Mouse (Mus musculus): ENCODE measurements at regions not wholly inside any gene's neighbourhood (a gene's known extent, or its start where the extent isn't known, plus 50 kb on each side); places are given as distances from the start of the nearest gene placed in this dataset.
"Not testable (repeated sequence)": the region's sequence is repeated elsewhere in the genome, so short reads cannot be mapped to it uniquely, and the experiment has no call there.

DNA sequence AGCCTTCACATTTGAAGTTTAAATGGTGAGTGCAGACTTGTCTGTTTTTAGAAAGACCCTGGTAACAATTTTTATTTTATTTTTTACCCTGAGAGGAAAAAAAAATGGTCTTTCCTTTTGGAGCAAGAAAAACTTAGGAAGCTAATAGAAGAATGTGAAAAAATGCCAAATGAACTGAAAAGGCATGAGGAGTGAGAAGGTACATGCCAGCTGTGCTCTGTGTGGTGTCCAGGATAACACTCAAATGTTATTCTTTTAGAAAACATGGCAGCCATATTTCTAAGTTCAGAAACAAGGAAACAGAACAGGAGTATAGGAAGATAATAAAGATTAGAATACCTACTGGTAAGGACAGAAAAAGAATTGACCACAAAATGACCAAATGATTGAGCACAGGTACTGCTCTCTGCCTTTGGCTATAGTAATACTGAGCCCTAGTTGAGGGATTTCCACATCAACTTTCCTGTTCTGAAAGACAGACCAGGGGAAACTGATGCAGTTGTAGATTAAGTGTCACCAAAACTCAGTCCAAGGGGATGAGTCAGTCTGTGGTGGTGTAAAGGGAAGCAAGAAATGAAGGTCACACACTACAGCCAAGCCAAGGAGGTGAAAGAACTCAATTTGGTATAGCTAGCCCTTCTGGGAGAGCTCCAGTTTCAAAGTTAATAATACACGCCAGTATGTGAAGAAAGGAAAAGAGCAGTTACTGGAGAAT is 758.5 kb downstream of the Robo2 start:
- no peak for DNase-seq
- intact Hi-C loops (cut with DNase I): no loop called here

GRCm38 (mm10) chr16:73647201-73647782 is 764.3 kb downstream of the Robo2 start:
- peak; percentile 54 to 57 for DNase-seq
- intact Hi-C loops (cut with DNase I): no loop called here

- intact Hi-C loops (cut with DNase I): no loop called here
- DNase-seq: no peak
Observed at GRCm38 (mm10) chr16:73613017-73613416, 798.6 kb downstream of the Robo2 start.

GRCm38 (mm10) chr16:73591421-73591820 is 820.2 kb downstream of the Robo2 start:
- DNase-seq: no peak
- intact Hi-C loops (cut with DNase I): loop anchor here (5.0 kb wide), 1 partner anchor 271 kb away; no protein-coding TSS in a partner anchor

- intact Hi-C loops (cut with DNase I): no loop called here
Observed at GRCm38 (mm10) chr16:73561216-73561615, 850.4 kb downstream of the Robo2 start.

DNA sequence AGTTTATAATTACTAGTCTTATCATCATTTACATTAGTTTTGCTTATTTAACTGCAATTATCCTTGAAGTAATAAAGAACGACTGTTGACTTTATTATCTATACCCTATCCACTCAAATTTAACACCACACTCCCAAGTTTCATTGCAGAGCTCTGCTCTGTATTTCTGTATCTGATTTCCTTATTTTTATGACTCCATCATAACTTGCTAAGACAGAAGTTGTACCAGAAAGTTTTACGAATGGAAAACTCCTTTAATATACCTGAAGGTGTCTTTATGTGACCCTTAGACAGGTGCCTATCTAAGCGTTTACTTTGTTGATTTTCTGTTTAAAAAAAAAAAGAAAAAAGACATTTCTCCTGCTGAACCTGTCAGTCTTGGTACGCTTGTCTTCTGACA is 854.7 kb downstream of the Robo2 start:
- intact Hi-C loops (cut with DNase I): no loop called here
- DNase-seq: no peak

More at GRCm38 (mm10) chr16:73561216-73561615, 850.4 kb downstream of the Robo2 start:
- DNase-seq: no peak

- intact Hi-C loops (cut with DNase I): no loop called here
- DNase-seq: no peak
Observed at GRCm38 (mm10) chr16:73543651-73544050, 868.0 kb downstream of the Robo2 start.

- DNase-seq: no peak
- intact Hi-C loops (cut with DNase I): no loop called here
Observed at GRCm38 (mm10) chr16:73538040-73538439, 873.6 kb downstream of the Robo2 start.

DNA sequence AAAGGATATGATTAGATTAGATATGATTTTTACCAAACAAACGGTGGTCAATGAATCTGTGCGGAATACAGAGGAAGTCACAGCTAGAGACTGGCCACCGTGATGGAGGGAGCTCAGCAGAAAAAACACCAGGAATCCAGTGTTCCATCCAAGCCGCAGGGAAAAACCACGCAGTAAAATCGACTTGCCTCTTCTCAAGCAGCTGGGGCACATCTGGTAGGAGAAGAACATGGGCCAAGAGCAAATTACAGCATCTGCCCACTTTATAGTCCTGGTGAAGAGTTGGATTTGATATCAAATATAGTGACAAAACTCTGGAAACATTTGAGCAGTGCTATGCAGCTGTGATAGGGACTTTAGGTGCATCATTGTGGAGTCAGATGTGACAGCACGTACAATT is 874.1 kb downstream of the Robo2 start:
- intact Hi-C loops (cut with DNase I): no loop called here
- DNase-seq: peak in 1 of 2 experiments; percentile 1

DNA sequence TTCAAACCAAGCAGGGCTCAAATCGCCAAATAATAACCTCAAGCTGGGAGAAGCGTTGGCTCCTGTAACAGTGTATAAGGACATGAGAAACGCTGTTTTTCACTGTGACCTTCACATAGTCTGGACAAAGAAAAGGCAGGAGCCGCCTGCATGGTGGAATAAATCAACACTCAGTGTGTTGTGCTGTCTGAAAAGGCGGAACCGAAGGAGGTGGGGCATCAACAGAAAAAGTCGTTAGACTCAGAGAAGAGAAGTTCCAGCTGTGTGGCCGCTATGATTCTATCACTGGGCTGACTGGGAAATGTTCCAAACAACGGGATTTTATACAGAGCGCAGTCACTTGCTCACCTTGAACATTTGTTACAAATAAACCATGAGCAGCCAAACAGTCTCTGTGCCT is 881.4 kb downstream of the Robo2 start:
- DNase-seq: peak; percentile 5 to 7
- intact Hi-C loops (cut with DNase I): no loop called here

GRCm38 (mm10) chr16:73522931-73523330 is 888.7 kb downstream of the Robo2 start:
- intact Hi-C loops (cut with DNase I); DNase-seq: not testable (repeated sequence)

GRCm38 (mm10) chr16:73504759-73505158 is 906.9 kb downstream of the Robo2 start:
- DNase-seq: no peak
- intact Hi-C loops (cut with DNase I): no loop called here

GRCm38 (mm10) chr16:73498636-73499208 is 912.9 kb downstream of the Robo2 start:
- no peak for DNase-seq
- intact Hi-C loops (cut with DNase I): no loop called here

- intact Hi-C loops (cut with DNase I): no loop called here
- DNase-seq: no peak
Observed at GRCm38 (mm10) chr16:73483214-73483856, 928.3 kb downstream of the Robo2 start.

DNA sequence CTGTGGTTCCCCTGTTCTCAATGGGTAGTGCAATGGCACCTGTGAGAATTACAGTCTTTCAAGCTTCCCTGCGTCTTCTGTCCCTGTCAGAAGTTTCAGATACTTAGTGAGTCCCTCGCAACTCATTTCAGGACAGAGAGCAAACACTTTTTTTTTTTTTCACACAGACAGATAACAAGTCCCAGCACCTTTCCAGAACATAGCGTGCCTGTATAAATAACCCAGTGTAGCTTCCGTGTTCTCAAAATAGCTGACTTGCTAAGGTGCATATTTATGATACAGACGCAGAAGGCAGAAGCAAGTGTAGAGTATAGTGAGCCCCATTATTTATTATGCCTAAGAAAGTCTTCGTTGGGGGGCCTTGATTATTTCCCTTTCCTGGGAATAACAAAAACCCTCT is 929.4 kb downstream of the Robo2 start:
- intact Hi-C loops (cut with DNase I): no loop called here
- peak; percentile 32 to 42 for DNase-seq

DNA sequence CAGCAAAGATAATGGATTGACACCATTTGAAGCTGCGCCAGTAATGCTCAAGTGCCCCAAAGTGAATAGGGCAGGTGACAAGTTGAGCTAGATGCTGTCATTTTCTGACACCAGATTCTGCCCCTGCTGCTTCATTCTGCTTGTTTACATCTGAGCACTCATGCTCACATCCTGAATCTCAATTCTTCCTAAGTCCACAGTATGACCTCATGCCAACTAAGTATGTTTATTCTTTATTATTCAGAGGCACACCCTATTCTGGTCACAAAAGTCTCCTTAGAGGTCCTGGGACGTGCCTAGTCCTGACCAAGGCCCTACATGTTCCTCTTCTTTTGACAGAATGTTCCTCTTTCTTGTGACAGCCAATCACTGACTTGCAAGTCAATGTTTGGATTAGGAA is 938.1 kb downstream of the Robo2 start:
- DNase-seq: no peak
- intact Hi-C loops (cut with DNase I): no loop called here

DNA sequence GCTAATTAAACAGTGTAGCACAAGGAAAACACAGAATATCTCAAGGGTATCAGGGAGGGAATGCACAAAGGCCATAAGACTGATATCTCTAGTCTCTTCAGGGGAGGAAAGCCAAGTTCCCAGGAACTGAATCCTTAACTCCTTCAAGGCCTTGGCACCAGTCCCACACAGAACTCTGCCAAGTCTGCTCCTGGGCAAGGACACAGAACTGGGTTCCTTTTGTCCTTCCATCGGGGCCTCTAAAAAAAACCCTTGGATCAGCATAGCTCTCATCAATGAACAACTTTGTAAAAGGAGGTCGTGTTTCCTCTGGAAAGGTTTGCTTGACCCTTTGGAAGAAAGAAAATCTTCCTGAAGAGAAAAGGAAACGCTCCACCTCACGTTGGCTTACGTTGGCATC is 940.1 kb downstream of the Robo2 start:
- peak; percentile 28 to 47 for DNase-seq
- intact Hi-C loops (cut with DNase I): no loop called here

- intact Hi-C loops (cut with DNase I): no loop called here
- DNase-seq: no peak
Observed at GRCm38 (mm10) chr16:73470535-73470934, 941.1 kb downstream of the Robo2 start.

- intact Hi-C loops (cut with DNase I): no loop called here
- DNase-seq: no peak
Observed at GRCm38 (mm10) chr16:73466296-73466695, 945.3 kb downstream of the Robo2 start.

DNA sequence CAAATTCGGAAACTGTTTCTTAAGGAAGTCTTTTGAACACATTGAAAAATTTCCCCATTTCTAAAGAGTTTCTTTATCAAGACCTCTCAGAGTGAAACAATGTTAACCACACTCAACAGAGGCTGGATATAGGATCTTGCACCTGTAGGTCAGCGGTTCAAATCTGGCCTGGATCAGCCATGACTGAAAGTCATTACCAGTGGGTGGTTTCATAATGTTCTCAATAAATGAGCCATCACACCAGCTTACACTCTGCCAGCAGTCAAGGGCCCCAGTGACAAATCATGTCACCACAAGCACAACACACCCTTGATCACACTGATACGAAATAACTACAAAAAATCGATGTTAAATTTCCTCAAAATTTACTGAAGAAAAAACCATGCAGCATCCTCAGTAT is 949.1 kb downstream of the Robo2 start:
- intact Hi-C loops (cut with DNase I): no loop called here

DNA sequence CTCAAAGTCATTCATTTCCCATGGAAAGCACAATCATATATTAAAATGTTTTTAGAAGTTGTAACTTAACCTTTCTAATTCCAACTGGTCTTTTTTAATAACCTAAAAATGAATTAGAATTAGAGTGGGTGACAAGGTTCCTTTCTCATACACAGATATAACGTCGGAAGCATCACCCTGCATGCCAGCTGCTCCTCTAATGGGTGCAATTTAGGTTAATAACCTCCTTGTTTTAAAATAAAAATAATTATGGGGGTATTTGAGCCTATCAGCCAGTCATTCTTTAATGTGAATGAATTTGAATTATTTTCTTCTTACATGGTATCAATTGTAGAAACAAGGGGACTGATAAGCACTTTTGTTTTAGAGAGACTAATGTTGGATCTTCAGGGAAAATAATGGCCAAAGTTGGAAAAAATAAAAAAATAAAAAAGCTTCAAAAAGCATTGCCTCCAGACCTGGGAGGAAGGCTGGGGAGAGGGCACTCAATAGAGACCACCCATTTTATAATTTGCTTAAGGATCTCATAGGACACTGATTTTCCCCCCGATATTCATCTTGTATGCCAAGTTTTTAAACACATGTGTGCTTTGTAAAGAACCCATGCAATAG is 960.9 kb downstream of the Robo2 start:
- no peak for DNase-seq
- intact Hi-C loops (cut with DNase I): no loop called here

More for the DNA sequence above, 949.1 kb downstream of the Robo2 start:
- DNase-seq: no peak

Data from heart, postnatal 10 days (tissue).